Mouse (Mus musculus) frontal cortex, postnatal 25 days (tissue): ENCODE data around the gene Rai14.

Experiments
- DNase-seq, 2 experiments: peaks; one replicate each; pipeline ENCODE4 v3.0.0; 2022; ENCODE audit warnings: low spot score in 2 of 2

The Rai14 gene

GRCm38 (mm10) chr15:10690219-10690618, 24.2 kb downstream of the Rai14 start:
- no peak for DNase-seq

- no peak for DNase-seq
Observed at GRCm38 (mm10) chr15:10689304-10689703, 25.1 kb downstream of the Rai14 start.

- no peak for DNase-seq
Observed at GRCm38 (mm10) chr15:10688686-10689085, 25.7 kb downstream of the Rai14 start.

GRCm38 (mm10) chr15:10687365-10687764, 27.1 kb downstream of the Rai14 start:
- DNase-seq, result no peak

- no peak for DNase-seq
Observed at GRCm38 (mm10) chr15:10685692-10686430, 28.6 kb downstream of the Rai14 start.

- DNase-seq, result no peak
Observed at GRCm38 (mm10) chr15:10683687-10684203, 30.7 kb downstream of the Rai14 start.

GRCm38 (mm10) chr15:10680514-10680913, 33.9 kb downstream of the Rai14 start:
- DNase-seq, result no peak

- DNase-seq, result no peak
Observed at GRCm38 (mm10) chr15:10679571-10679970, 34.9 kb downstream of the Rai14 start.

GRCm38 (mm10) chr15:10675801-10676200, 38.6 kb downstream of the Rai14 start:
- DNase-seq, result no peak

- no peak for DNase-seq
Observed at GRCm38 (mm10) chr15:10672880-10673279, 41.5 kb downstream of the Rai14 start.

GRCm38 (mm10) chr15:10671868-10672267, 42.6 kb downstream of the Rai14 start:
- DNase-seq, result no peak

- no peak for DNase-seq
Observed at GRCm38 (mm10) chr15:10670107-10670506, 44.3 kb downstream of the Rai14 start.

- no peak for DNase-seq
Observed at GRCm38 (mm10) chr15:10668120-10668900, 46.1 kb downstream of the Rai14 start.

GRCm38 (mm10) chr15:10665816-10666215, 48.6 kb downstream of the Rai14 start:
- DNase-seq, result no peak

GRCm38 (mm10) chr15:10664529-10664898, 49.9 kb downstream of the Rai14 start:
- no peak for DNase-seq

- no peak for DNase-seq
Observed at GRCm38 (mm10) chr15:10663793-10664528, 50.5 kb downstream of the Rai14 start.

- DNase-seq, result no peak
Observed at GRCm38 (mm10) chr15:10661961-10662606, 52.3 kb downstream of the Rai14 start.

GRCm38 (mm10) chr15:10658803-10659202, 55.6 kb downstream of the Rai14 start:
- DNase-seq, result no peak

GRCm38 (mm10) chr15:10656146-10656545, 58.3 kb downstream of the Rai14 start:
- no peak for DNase-seq

- no peak for DNase-seq
Observed at GRCm38 (mm10) chr15:10655151-10655905, 59.1 kb downstream of the Rai14 start.

- no peak for DNase-seq
Observed at GRCm38 (mm10) chr15:10654696-10655095, 59.7 kb downstream of the Rai14 start.
